Mouse (Mus musculus) brown adipose tissue, adult 24 weeks (tissue): ENCODE measurements around the gene Olfr169. TPM values are rescaled to one million over a fixed set of nuclear protein-coding genes. Genes with fewer than 3 reads are reported as not detected.
"Not testable (repeated sequence)": the region's sequence is repeated elsewhere in the genome, so short reads cannot be mapped to it uniquely, and the experiment has no call there.

ENCODE experiments used
- H3K27ac ChIP-seq: fragments of 200-500 bp; replicated peaks from 2 replicates; pipeline ENCODE4 v1.5.1; 2012; ENCODE audit warnings: low read depth, mild to moderate bottlenecking, low read length
- H3K4me1 ChIP-seq: fragments of 200-500 bp; 2 replicates; pipeline ENCODE4 v1.6.1; 2012; ENCODE audit warnings: low read length, mixed read lengths; ENCODE audit not compliant: control insufficient read depth, insufficient read depth, insufficient read length
- H3K4me3 ChIP-seq: fragments of 200-500 bp; 2 replicates; pipeline ENCODE4 v1.5.1; 2012; ENCODE audit warnings: low read depth, mild to moderate bottlenecking, low read length, moderate library complexity; ENCODE audit not compliant: insufficient read depth
- polyA plus RNA-seq: library from polyadenylated mRNA; stranded (reverse); fragments of >200 nt; gene quantifications from 2 replicates; pipeline ENCODE4 v1.2.4, GENCODE M21; 2012; ENCODE audit not compliant: missing spikeins, insufficient read depth, insufficient read length

Gene Olfr169
- not detected in 2 replicates for polyA plus RNA-seq

DNA sequence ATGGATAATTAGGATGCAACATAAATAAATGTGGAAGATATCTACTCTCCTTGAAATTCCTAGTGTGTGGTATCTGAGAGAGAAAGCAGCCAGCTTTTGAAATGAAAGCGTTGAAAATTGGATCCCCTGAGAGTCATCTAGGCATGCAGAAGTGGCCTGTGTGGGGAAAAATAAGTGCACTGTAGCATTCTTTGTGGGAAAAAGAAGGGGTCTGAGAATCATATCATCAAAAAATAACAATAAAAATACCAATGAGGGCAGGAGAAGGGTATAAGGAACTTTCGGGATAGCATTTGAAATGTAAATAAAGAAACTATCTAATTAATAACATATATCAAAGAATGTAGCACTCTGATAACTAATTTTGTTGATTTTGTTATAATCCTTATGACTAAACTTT lies at the start of gene Olfr169:
TSS of gene Olfr169 (minus strand) at position 101 of the 400 bp plus-strand sequence.
- H3K4me1 ChIP-seq, H3K27ac ChIP-seq, H3K4me3 ChIP-seq: not testable (repeated sequence)

DNA sequence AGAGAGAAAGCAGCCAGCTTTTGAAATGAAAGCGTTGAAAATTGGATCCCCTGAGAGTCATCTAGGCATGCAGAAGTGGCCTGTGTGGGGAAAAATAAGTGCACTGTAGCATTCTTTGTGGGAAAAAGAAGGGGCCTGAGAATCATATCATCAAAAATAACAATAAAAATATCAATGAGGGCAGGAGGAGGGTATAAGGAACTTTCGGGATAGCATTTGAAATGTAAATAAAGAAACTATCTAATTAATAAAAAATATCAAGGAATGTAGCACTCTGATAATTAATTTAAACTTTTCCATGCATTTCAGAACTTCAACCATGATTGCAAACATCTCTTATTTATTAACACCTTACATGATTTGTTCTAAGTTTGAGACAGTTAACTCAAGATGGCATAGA lies 40.2 kb upstream of the Olfr169 start, which contains the start of gene Olfr170:
TSS of gene Olfr170 (minus strand) at position 101 of the 400 bp plus-strand sequence.
- not testable (repeated sequence) for H3K4me3 ChIP-seq, H3K27ac ChIP-seq, H3K4me1 ChIP-seq

DNA sequence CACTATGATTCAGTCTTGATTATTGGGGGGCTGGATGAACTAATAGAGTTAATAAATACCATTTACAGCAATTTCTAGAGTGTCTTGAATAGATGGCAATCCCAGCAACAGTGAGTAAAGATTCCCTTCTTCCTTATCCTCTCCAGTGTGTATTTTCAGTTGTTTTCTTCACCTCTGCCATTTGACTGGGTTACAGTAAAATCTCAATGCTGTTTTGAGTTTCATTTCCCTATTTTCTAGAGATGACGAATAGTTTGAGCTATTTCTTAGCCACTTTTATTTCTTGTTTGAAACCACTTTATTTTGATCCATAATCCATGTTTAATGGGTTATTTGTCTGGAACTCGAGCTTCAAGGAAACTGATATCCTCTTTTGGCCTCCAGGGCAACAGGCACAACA lies 31.6 kb upstream of the Olfr169 start:
- H3K27ac ChIP-seq: no peak overlapping the region
- no peak overlapping the region for H3K4me3 ChIP-seq
- no peaks in the 10 kb centered on the region for H3K4me1 ChIP-seq

DNA sequence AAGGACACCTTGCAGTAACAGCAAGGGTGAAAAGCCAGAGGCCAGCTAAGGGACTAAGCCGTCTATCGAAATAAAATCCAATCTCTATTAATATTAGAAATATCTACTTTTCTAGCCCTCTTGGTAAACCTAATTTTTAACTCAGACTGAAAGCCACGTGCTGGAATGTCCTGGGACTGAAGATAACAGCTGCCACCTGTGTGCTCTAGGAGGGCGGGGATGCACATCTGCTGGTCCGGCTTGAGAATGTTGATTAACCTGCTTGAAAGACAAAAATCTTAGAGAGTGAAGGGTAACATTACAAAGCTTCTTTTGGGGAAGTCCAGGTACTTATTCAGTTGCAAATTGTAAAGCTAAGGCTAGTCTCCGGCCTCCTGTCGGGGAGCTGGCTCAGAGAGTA lies 18.2 kb downstream of the Olfr169 start:
- not testable (repeated sequence) for H3K4me1 ChIP-seq, H3K4me3 ChIP-seq, H3K27ac ChIP-seq

DNA sequence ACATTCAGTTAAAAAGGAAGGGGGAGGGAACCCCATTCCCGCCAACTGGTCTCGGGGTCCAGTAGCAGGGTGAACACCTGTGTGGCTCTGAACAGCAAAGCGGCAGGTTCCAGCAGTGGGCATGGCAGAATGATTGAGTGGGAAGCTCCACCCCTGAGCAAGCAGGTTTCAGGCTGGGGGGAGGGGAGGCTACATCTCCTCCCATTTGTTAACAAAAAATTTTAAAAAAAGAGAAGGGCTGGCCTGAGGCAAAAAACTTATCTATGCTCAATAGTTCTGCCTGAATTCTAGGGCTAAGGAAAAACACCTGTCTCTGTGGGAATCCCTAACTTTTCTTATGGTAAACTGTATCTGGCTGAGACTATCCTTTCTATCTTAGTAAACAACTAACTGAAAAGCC lies 19.4 kb downstream of the Olfr169 start:
- not testable (repeated sequence) for H3K4me1 ChIP-seq, H3K27ac ChIP-seq, H3K4me3 ChIP-seq

DNA sequence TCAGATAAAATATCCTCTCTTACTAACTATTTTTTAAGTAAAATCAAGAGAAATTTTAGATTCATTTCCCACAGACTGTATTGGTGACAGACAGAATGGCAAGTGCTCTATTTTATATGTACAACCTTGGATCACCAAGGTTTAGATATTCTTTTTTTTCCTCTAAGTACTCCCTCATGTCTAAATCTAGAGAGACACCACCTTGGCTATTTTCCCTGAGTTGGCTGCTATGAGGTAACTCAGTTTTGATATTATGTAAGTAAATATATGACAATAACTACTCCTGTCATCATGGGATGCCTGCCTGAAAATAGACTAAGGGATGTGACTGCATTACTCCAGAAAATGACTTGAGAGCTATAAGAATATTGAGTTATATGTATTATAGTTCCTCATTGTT lies 36.2 kb downstream of the Olfr169 start, which contains the start of gene Olfr168:
TSS of gene Olfr168 (minus strand) at position 101 of the 400 bp plus-strand sequence.
- no peak within 1 kb of the TSS for H3K27ac ChIP-seq
- no peak within 1 kb of the TSS for H3K4me3 ChIP-seq
- no peaks in the 10 kb centered on the region for H3K4me1 ChIP-seq

DNA sequence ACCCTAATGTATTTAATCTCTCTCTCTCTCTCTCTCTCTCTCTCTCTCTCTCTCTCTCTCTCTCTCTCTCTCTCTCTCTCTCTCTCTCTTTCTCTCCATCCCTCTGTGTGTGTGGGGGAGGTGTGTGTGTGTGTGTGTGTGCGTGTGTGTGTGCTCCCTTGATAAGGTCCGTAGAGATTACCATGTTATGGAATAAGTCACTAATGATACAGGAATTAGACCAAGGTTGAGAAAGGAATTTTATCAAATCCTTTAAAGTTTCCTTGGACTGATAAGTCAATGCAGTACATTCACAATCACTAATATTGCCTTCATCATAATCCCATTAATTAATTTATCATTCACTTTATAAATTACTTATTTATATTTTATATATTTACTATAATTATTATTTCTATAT lies 49.4 kb downstream of the Olfr169 start, which contains the start of gene Olfr167:
TSS of gene Olfr167 (minus strand) at position 101 of the 400 bp plus-strand sequence.
- no peaks in the 10 kb centered on the region for H3K4me1 ChIP-seq
- no peak within 1 kb of the TSS for H3K4me3 ChIP-seq
- H3K27ac ChIP-seq: no peak within 1 kb of the TSS

Other genes with a start within 250 kb of the Olfr169 start
- gene Olfr165, start 148.7 kb downstream of the Olfr169 start, polyA plus RNA-seq: not detected in 2 replicates
- not detected in 2 replicates for gene Olfr166, start 88.1 kb downstream of the Olfr169 start, polyA plus RNA-seq
- not detected in 2 replicates for gene Olfr167, start 49.5 kb downstream of the Olfr169 start, polyA plus RNA-seq
- gene Olfr168, start 36.3 kb downstream of the Olfr169 start, polyA plus RNA-seq: not detected in 2 replicates
- not detected in 2 replicates for gene Olfr170, start 40.1 kb upstream of the Olfr169 start, polyA plus RNA-seq
- gene Olfr171, start 58.1 kb upstream of the Olfr169 start, polyA plus RNA-seq: not detected in 2 replicates
- gene Lamp3, start 134.6 kb upstream of the Olfr169 start, polyA plus RNA-seq: not detected in 2 replicates
- not detected in 2 replicates for gene B3gnt5, start 188.4 kb upstream of the Olfr169 start, polyA plus RNA-seq